Mouse (Mus musculus) erythroblast, embryonic 14.5 days (primary cell): ENCODE results near the gene Bola2. TPM values are rescaled to one million over a fixed set of nuclear protein-coding genes. Genes with fewer than 3 reads are reported as not detected.
A peak's percentile ranks its signal among the peaks of the same experiment; 100 is the strongest.

Experiments used
- H3K27me3 ChIP-seq: 2 replicates; pipeline ENCODE4 v1.6.1; 2012; ENCODE audit warnings: inconsistent platforms; ENCODE audit not compliant: control insufficient read depth
- H3K36me3 ChIP-seq: 2 replicates; pipeline ENCODE4 v1.6.1; 2012; ENCODE audit warnings: mild to moderate bottlenecking, inconsistent platforms; ENCODE audit not compliant: control insufficient read depth
- H3K4me1 ChIP-seq: 2 replicates; pipeline ENCODE4 v1.6.1; 2012; ENCODE audit warnings: inconsistent platforms; ENCODE audit not compliant: control insufficient read depth
- H3K4me3 ChIP-seq: replicated peaks from 2 replicates; pipeline ENCODE3; 2012; ENCODE audit warnings: moderate library complexity, mild to moderate bottlenecking, inconsistent platforms
- H3K9me3 ChIP-seq: 2 replicates; pipeline ENCODE4 v1.6.1; 2012; ENCODE audit warnings: low read length, inconsistent platforms, mixed read lengths; ENCODE audit not compliant: control insufficient read depth
- GATA1 ChIP-seq: IDR thresholded peaks from 2 replicates; pipeline ENCODE4 v1.6.1; 2012; ENCODE audit warnings: low read length, inconsistent platforms, mixed read lengths
- TAL1 ChIP-seq: IDR thresholded peaks from 3 replicates; pipeline ENCODE4 v1.6.1; 2012; ENCODE audit warnings: low read length, inconsistent platforms, mixed read lengths
- polyA plus RNA-seq: library from polyadenylated mRNA; stranded (reverse); fragments of >175 nt; gene quantifications from 2 replicates; pipeline ENCODE4 v1.2.3, GENCODE M21; 2012

The Bola2 gene
- polyA plus RNA-seq, 1 experiment, result 14.8 TPM

- H3K4me3 ChIP-seq, result no peak overlapping the region
- 0 out of 2 replicates have a peak, but pooled peaks cover 2% of the 10 kb centered on the region for H3K27me3 ChIP-seq
- H3K9me3 ChIP-seq, result no peaks in the 10 kb centered on the region
- H3K36me3 ChIP-seq, result no peaks in the 10 kb centered on the region
- TF ChIP-seq TAL1 (no peak), GATA1 (no peak)
- no peaks in the 10 kb centered on the region for H3K4me1 ChIP-seq
Observed at GRCm38 (mm10) chr7:126740977-126741376, 45.8 kb downstream of the Bola2 start.

DNA sequence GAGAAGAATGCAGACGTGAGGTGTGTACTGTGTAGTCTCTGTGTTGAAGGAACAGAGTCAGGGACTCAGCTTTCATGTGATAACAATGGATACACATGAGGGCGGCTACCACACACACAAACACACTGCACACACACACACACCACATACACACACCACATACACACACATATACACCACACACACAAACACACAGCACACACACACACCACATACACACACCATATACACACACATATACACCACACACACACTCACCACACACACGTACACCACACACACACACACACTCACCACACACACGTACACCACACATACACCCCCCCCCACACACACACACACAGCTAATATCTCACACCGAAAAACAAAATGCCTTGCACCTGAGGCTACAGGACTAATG, 46.3 kb downstream of the Bola2 start:
- TF ChIP-seq TAL1, result no peak
- TF ChIP-seq GATA1, result no peak
- H3K4me3 ChIP-seq, result no peak overlapping the region

GRCm38 (mm10) chr7:126741964-126742482, 46.8 kb downstream of the Bola2 start:
- H3K9me3 ChIP-seq, result no peaks in the 10 kb centered on the region
- H3K4me3 ChIP-seq, result no peak overlapping the region
- H3K27me3 ChIP-seq, result 0 out of 2 replicates have a peak, but pooled peaks cover 3% of the 10 kb centered on the region
- no peak for TF ChIP-seq GATA1
- no peak for TF ChIP-seq TAL1
- H3K36me3 ChIP-seq, result no peaks in the 10 kb centered on the region
- no peaks in the 10 kb centered on the region for H3K4me1 ChIP-seq

More for the DNA sequence above, 46.3 kb downstream of the Bola2 start:
- no peaks in the 10 kb centered on the region for H3K36me3 ChIP-seq
- 0 out of 2 replicates have a peak, but pooled peaks cover 3% of the 10 kb centered on the region for H3K27me3 ChIP-seq
- H3K4me1 ChIP-seq, result no peaks in the 10 kb centered on the region
- H3K9me3 ChIP-seq, result no peaks in the 10 kb centered on the region

- no peak for TF ChIP-seq GATA1
- TF ChIP-seq TAL1, result no peak
- H3K9me3 ChIP-seq, result no peaks in the 10 kb centered on the region
- no peaks in the 10 kb centered on the region; the same call in 1 of the 2 replicates for H3K4me1 ChIP-seq
- H3K27me3 ChIP-seq, result 0 out of 2 replicates have a peak, but pooled peaks cover 3% of the 10 kb centered on the region
- H3K36me3 ChIP-seq, result no peaks in the 10 kb centered on the region
- no peak overlapping the region for H3K4me3 ChIP-seq
Observed at GRCm38 (mm10) chr7:126746066-126746465, 50.9 kb downstream of the Bola2 start.

DNA sequence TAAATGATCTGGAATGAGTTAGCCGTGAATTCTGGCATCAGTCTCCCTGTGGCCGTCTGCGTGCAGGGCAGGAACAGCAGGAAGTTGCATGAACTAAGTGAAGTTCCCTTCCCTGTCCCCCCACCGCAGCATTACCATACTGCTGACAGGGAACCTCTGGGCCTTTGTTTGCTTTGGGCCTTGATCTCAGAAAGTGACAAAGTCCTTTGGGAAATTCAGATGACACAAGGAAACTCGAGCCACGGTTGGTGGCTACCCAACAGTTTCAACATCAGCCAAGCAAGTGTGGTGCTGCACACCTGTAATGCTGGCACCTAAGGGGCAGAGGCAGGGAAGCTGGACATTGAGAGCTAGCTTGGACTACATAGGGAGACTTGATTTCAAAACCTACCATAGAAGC, 51.6 kb downstream of the Bola2 start:
- Histone ChIP-seq H3K36me3 (no peaks in the 10 kb centered on the region), H3K4me3 (peak overlapping the region; percentile 17), H3K9me3 (no peaks in the 10 kb centered on the region), H3K4me1 (no peaks in the 10 kb centered on the region; the same call in 1 of the 2 replicates), H3K27me3 (0 out of 2 replicates have a peak, but pooled peaks cover 3% of the 10 kb centered on the region)
- TF ChIP-seq TAL1, result no peak
- TF ChIP-seq GATA1, result no peak

DNA sequence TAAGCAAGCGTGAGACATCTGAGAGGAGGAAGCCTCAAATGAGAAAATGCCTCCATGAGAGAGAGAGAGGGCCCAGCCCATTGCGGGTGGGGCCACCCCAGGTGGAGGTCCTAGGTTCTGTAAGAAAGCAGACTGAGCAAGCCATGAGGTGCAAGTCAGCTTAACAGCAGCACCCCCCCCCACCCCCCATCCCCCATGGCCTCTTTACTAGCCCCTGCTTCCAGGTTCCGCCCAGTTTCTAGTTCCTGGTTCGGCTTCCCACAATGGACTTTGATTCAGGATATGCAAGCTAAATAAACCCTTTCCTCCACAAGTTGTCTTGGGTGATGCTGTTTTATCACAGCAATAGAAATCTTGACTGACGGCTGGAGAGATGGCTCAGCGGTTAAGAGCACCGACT, 53.6 kb downstream of the Bola2 start:
- Histone ChIP-seq H3K4me1 (no peaks in the 10 kb centered on the region; the same call in 1 of the 2 replicates), H3K4me3 (no peak overlapping the region), H3K9me3 (no peaks in the 10 kb centered on the region), H3K36me3 (no peaks in the 10 kb centered on the region), H3K27me3 (0 out of 2 replicates have a peak, but pooled peaks cover 3% of the 10 kb centered on the region)
- TF ChIP-seq TAL1, result no peak
- no peak for TF ChIP-seq GATA1

Other genes starting within 250 kb of the Bola2 start
- not detected in 2 replicates for gene Atp2a1, start 232.3 kb upstream of the Bola2 start, polyA plus RNA-seq
- 2.3 and 2.6 TPM in 2 replicates for gene Sh2b1, start 220.0 kb upstream of the Bola2 start, polyA plus RNA-seq
- gene Tufm, start 208.0 kb upstream of the Bola2 start, polyA plus RNA-seq, result 1.8 and 3.9 TPM in 2 replicates
- 56.8 and 76.8 TPM in 2 replicates for gene Atxn2l, start 192.0 kb upstream of the Bola2 start, polyA plus RNA-seq
- 5.1 and 6.2 TPM in 2 replicates for gene Eif3c, start 129.0 kb upstream of the Bola2 start, polyA plus RNA-seq
- gene Apobr, start 110.5 kb upstream of the Bola2 start, polyA plus RNA-seq, result 0.07 and 0.16 TPM in 2 replicates
- gene Cln3, start 109.6 kb upstream of the Bola2 start, polyA plus RNA-seq, result 0.14 and 0.22 TPM in 2 replicates
- not detected in 2 replicates for gene Il27, start 100.5 kb upstream of the Bola2 start, polyA plus RNA-seq
- gene Nupr1, start 64.5 kb upstream of the Bola2 start, polyA plus RNA-seq, result 0.27 and 0.35 TPM in 2 replicates
- 4.0 and 6.3 TPM in 2 replicates for gene Sgf29, start 46.1 kb upstream of the Bola2 start, polyA plus RNA-seq
- not detected in 2 replicates for gene Sult1a1, start 19.0 kb upstream of the Bola2 start, polyA plus RNA-seq
- gene Slx1b, start 383 bp downstream of the Bola2 start, polyA plus RNA-seq, result 0.21 and 0.33 TPM in 2 replicates
- gene Coro1a, start 12.4 kb downstream of the Bola2 start, polyA plus RNA-seq, result 1.5 and 2.4 TPM in 2 replicates
- 16.3 and 18.0 TPM in 2 replicates for gene Mapk3, start 64.2 kb downstream of the Bola2 start, polyA plus RNA-seq
- 0.36 TPM in 1 of 2 replicates, not detected in the other for gene Gdpd3, start 70.9 kb downstream of the Bola2 start, polyA plus RNA-seq
- gene Ypel3, start 81.6 kb downstream of the Bola2 start, polyA plus RNA-seq, result 156 and 161 TPM in 2 replicates
- gene Tbx6, start 86.1 kb downstream of the Bola2 start, polyA plus RNA-seq, result 3.6 and 4.0 TPM in 2 replicates
- gene Ppp4c, start 97.1 kb downstream of the Bola2 start, polyA plus RNA-seq, result 11.0 and 12.3 TPM in 2 replicates
- 0.02 TPM in 1 of 2 replicates, not detected in the other for gene Fam57b, start 102.3 kb downstream of the Bola2 start, polyA plus RNA-seq
- not detected in 2 replicates for gene 4930451I11Rik, start 136.2 kb downstream of the Bola2 start, polyA plus RNA-seq
- gene Doc2a, start 152.0 kb downstream of the Bola2 start, polyA plus RNA-seq, result not detected in 2 replicates
- gene Hirip3, start 166.6 kb downstream of the Bola2 start, polyA plus RNA-seq, result 24.2 and 26.7 TPM in 2 replicates
- gene Ino80e, start 167.0 kb downstream of the Bola2 start, polyA plus RNA-seq, result 37.6 and 44.8 TPM in 2 replicates
- 11.6 and 12.9 TPM in 2 replicates for gene Taok2, start 189.3 kb downstream of the Bola2 start, polyA plus RNA-seq
- 1.1 and 1.5 TPM in 2 replicates for gene Tmem219, start 227.5 kb downstream of the Bola2 start, polyA plus RNA-seq
- 0.68 and 0.79 TPM in 2 replicates for gene Kctd13, start 233.5 kb downstream of the Bola2 start, polyA plus RNA-seq